Mouse (Mus musculus) G1E (cell line): ENCODE data around the gene Misp. TPM values are rescaled to one million over a fixed set of nuclear protein-coding genes. Genes with fewer than 3 reads are reported as not detected.

Source experiments
- ATAC-seq: 2 replicates; pipeline ENCODE4 v1.8.0; 2016; ENCODE audit warnings: mild to moderate bottlenecking; ENCODE audit not compliant: insufficient number of reproducible peaks, poor library complexity, low FRiP score, severe bottlenecking; ENCODE audit errors: extremely low read depth
- DNase-seq: peaks from one replicate; pipeline ENCODE4 v3.0.0; 2012; ENCODE audit warnings: low spot score
- H3K27me3 ChIP-seq: 2 replicates; pipeline ENCODE4 v1.6.1; 2012; ENCODE audit warnings: mild to moderate bottlenecking, low read length, inconsistent platforms; ENCODE audit not compliant: insufficient read depth
- H3K36me3 ChIP-seq: replicated peaks from 2 replicates; pipeline ENCODE3; 2012; ENCODE audit warnings: mild to moderate bottlenecking, inconsistent platforms
- H3K4me1 ChIP-seq: 2 replicates; pipeline ENCODE4 v1.6.1; 2012; ENCODE audit warnings: low read depth, low read length, inconsistent platforms, mixed read lengths; ENCODE audit not compliant: insufficient read depth
- H3K4me3 ChIP-seq: 2 replicates; pipeline ENCODE4 v1.5.1; 2012; ENCODE audit warnings: low read depth, mild to moderate bottlenecking, inconsistent platforms, low read length, moderate library complexity, mixed read lengths
- H3K9me3 ChIP-seq: replicated peaks from 2 replicates; pipeline ENCODE4 v1.6.1; 2012; ENCODE audit warnings: inconsistent platforms
- CTCF ChIP-seq: IDR thresholded peaks from 2 replicates; pipeline ENCODE4 v1.5.1; 2012; ENCODE audit warnings: low read depth, low read length, inconsistent platforms, mixed read lengths
- GATA1 ChIP-seq: IDR thresholded peaks from 2 replicates; pipeline ENCODE4 v1.6.1; 2012; ENCODE audit warnings: borderline replicate concordance, low read length, inconsistent platforms, mixed read lengths
- GATA2 ChIP-seq: IDR thresholded peaks from 2 replicates; pipeline ENCODE4 v1.6.1; 2012; ENCODE audit warnings: low read depth, low read length, inconsistent platforms, borderline replicate concordance
- POLR2AphosphoS5 ChIP-seq: IDR thresholded peaks from 2 replicates; pipeline ENCODE4 v1.6.1; 2012; ENCODE audit warnings: low read depth, low read length, inconsistent platforms; ENCODE audit not compliant: insufficient replicate concordance
- TAL1 ChIP-seq: conservative IDR thresholded peaks from 2 replicates; pipeline ENCODE4 v1.6.1; 2012; ENCODE audit warnings: low read depth, low read length, inconsistent platforms, mixed read lengths
- polyA plus RNA-seq: library from polyadenylated mRNA; stranded (reverse); fragments of >175 nt; gene quantifications from 2 replicates; pipeline ENCODE4 v1.2.3, GENCODE M21; 2012
- total RNA-seq, 2 experiments: library from RNA; stranded (forward) in 1 of 2; stranded (reverse) in 1 of 2; fragments of 200-1000 nt in 1 of 2; fragments of >200 nt in 1 of 2; fragmentation: Nextera tagmentation in 1 of 2; gene quantifications; 2 replicates each; pipeline ENCODE4 v1.2.3; 2014 to 2017

Misp gene
- total and polyA plus RNA-seq, 3 experiments, result 0.33 TPM; not detected in 2

- Histone ChIP-seq H3K4me1 (peaks cover 81% of the 10 kb centered on the region), H3K27me3 (no peaks in the 10 kb centered on the region), H3K36me3 (peaks cover 66% of the 10 kb centered on the region), H3K9me3 (no peaks in the 10 kb centered on the region), H3K4me3 (peak overlapping the region; percentile 93)
- no peak for DNase-seq
- no peak for ATAC-seq
- TF ChIP-seq GATA1 (no peak), GATA2 (no peak), TAL1 (no peak), POLR2AphosphoS5 (no peak), CTCF (no peak)
Observed at GRCm38 (mm10) chr10:79855558-79856184, 34.9 kb downstream of the Misp start.

DNA sequence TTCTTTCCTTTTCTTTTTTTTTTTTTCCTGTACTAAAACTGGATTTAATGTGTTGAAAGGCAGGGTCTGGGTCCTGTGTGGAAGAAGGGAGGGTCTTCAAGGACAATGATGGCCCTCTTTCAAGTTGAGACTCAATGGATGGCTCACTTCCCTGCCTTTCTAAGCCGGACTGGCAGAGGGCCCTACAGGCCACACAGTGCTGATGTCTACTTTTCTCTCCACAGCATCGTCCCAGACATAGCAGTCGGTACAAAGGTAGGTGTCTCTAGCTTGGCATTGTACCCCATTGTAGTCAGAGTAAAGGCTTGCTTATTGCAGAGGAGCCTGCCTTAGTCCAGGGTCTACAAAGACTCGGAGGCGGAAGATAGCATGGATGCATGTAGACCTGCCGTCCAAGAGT is 35.5 kb downstream of the Misp start:
- peak overlapping the region; percentile 93 for H3K4me3 ChIP-seq
- peaks cover 69% of the 10 kb centered on the region for H3K36me3 ChIP-seq
- H3K27me3 ChIP-seq, result no peaks in the 10 kb centered on the region
- peaks cover 81% of the 10 kb centered on the region for H3K4me1 ChIP-seq
- H3K9me3 ChIP-seq, result no peaks in the 10 kb centered on the region
- TF ChIP-seq GATA1 (no peak), CTCF (no peak), TAL1 (no peak), POLR2AphosphoS5 (no peak; the same call in 1 of the 2 replicates), GATA2 (no peak)
- DNase-seq (no peak), ATAC-seq (no peak)

- no peak for DNase-seq
- ATAC-seq, result no peak
- no peaks in the 10 kb centered on the region for H3K27me3 ChIP-seq
- no peaks in the 10 kb centered on the region for H3K9me3 ChIP-seq
- peak overlapping the region; percentile 93 for H3K4me3 ChIP-seq
- peaks cover 80% of the 10 kb centered on the region for H3K4me1 ChIP-seq
- no peak for TF ChIP-seq CTCF
- TF ChIP-seq GATA1, result no peak
- TF ChIP-seq POLR2AphosphoS5, result no peak; the same call in 1 of the 2 replicates
- TF ChIP-seq TAL1, result no peak
- TF ChIP-seq GATA2, result no peak
- H3K36me3 ChIP-seq, result peaks cover 70% of the 10 kb centered on the region
Observed at GRCm38 (mm10) chr10:79856704-79857451, 36.1 kb downstream of the Misp start.

GRCm38 (mm10) chr10:79857452-79857811 is 36.6 kb downstream of the Misp start:
- TF ChIP-seq GATA1 (no peak), CTCF (no peak), GATA2 (no peak), TAL1 (no peak), POLR2AphosphoS5 (no peak)
- no peak for DNase-seq
- H3K27me3 ChIP-seq, result no peaks in the 10 kb centered on the region
- H3K4me3 ChIP-seq, result peak overlapping the region; percentile 93
- peaks cover 80% of the 10 kb centered on the region for H3K4me1 ChIP-seq
- peaks cover 75% of the 10 kb centered on the region for H3K36me3 ChIP-seq
- no peaks in the 10 kb centered on the region for H3K9me3 ChIP-seq
- no peak for ATAC-seq

- Histone ChIP-seq H3K4me1 (peaks cover 79% of the 10 kb centered on the region), H3K4me3 (peak overlapping the region; percentile 93; the same call in 1 of the 2 replicates), H3K9me3 (no peaks in the 10 kb centered on the region), H3K27me3 (no peaks in the 10 kb centered on the region), H3K36me3 (peaks cover 80% of the 10 kb centered on the region)
- ATAC-seq (no peak), DNase-seq (no peak)
- no peak for TF ChIP-seq GATA2
- no peak for TF ChIP-seq TAL1
- TF ChIP-seq POLR2AphosphoS5, result no peak
- no peak for TF ChIP-seq CTCF
- no peak for TF ChIP-seq GATA1
Observed at GRCm38 (mm10) chr10:79857894-79858293, 37.1 kb downstream of the Misp start.

- Histone ChIP-seq H3K36me3 (peaks cover 85% of the 10 kb centered on the region), H3K9me3 (no peaks in the 10 kb centered on the region), H3K27me3 (no peaks in the 10 kb centered on the region), H3K4me3 (peak overlapping the region; percentile 93; the same call in 1 of the 2 replicates), H3K4me1 (peaks cover 75% of the 10 kb centered on the region)
- ATAC-seq (no peak), DNase-seq (no peak)
- TF ChIP-seq POLR2AphosphoS5 (no peak), TAL1 (no peak), CTCF (no peak), GATA1 (no peak), GATA2 (no peak)
Observed at GRCm38 (mm10) chr10:79858416-79859074, 37.8 kb downstream of the Misp start.
